Mouse (Mus musculus) forebrain, embryonic 12.5 days (tissue): Measurements from ENCODE around the gene Dnajb1. TPM values are rescaled to one million over a fixed set of nuclear protein-coding genes. Genes with fewer than 3 reads are reported as not detected.

ENCODE experiments used
- ATAC-seq: fragments of 200-750 bp; cut with Nextera tagmentation; 2 replicates; pipeline ENCODE4 v1.8.0; 2017; ENCODE audit warnings: moderate TSS enrichment; ENCODE audit not compliant: low FRiP score
- H3K27ac ChIP-seq: fragments of 300-500 bp; sonication (generic); 2 replicates; pipeline ENCODE4 v1.5.1; 2016; ENCODE audit warnings: mild to moderate bottlenecking
- H3K27me3 ChIP-seq: fragments of 300-500 bp; sonication (generic); 2 replicates; pipeline ENCODE4 v1.6.1; 2016; ENCODE audit warnings: mild to moderate bottlenecking
- H3K36me3 ChIP-seq: fragments of 300-500 bp; sonication (generic); replicated peaks from 2 replicates; pipeline ENCODE4 v1.6.1; 2016; ENCODE audit warnings: mild to moderate bottlenecking
- H3K4me1 ChIP-seq: fragments of 300-500 bp; sonication (generic); 2 replicates; pipeline ENCODE4 v1.6.1; 2016
- H3K4me2 ChIP-seq: fragments of 300-500 bp; sonication (generic); 2 replicates; pipeline ENCODE4 v1.6.1; 2016; ENCODE audit warnings: mild to moderate bottlenecking, moderate library complexity
- H3K4me3 ChIP-seq: fragments of 300-500 bp; sonication (generic); replicated peaks from 2 replicates; pipeline ENCODE4 v1.5.1; 2016; ENCODE audit warnings: mild to moderate bottlenecking
- H3K9ac ChIP-seq: fragments of 300-500 bp; sonication (generic); 2 replicates; pipeline ENCODE4 v1.6.1; 2016; ENCODE audit warnings: mild to moderate bottlenecking
- H3K9me3 ChIP-seq: fragments of 300-500 bp; sonication (generic); 2 replicates; pipeline ENCODE4 v1.6.1; 2016
- WGBS: fragments of 180-500 bp; shearing (Covaris S2); methylation state at CpG from one replicate; pipeline ENCODE4 v1.1.7; 2016; 5-methylcytosine and 5-hydroxymethylcytosine counted together
- polyA plus RNA-seq: library from polyadenylated mRNA; unstranded; fragments of >200 nt; fragmentation: Nextera tagmentation; extraction: Ambion mirVana; gene quantifications from 2 replicates; pipeline ENCODE4 v1.2.1, GENCODE M21; 2016

Dnajb1 gene
- polyA plus RNA-seq, 1 experiment from 2014 or later, result 63.0 TPM

DNA sequence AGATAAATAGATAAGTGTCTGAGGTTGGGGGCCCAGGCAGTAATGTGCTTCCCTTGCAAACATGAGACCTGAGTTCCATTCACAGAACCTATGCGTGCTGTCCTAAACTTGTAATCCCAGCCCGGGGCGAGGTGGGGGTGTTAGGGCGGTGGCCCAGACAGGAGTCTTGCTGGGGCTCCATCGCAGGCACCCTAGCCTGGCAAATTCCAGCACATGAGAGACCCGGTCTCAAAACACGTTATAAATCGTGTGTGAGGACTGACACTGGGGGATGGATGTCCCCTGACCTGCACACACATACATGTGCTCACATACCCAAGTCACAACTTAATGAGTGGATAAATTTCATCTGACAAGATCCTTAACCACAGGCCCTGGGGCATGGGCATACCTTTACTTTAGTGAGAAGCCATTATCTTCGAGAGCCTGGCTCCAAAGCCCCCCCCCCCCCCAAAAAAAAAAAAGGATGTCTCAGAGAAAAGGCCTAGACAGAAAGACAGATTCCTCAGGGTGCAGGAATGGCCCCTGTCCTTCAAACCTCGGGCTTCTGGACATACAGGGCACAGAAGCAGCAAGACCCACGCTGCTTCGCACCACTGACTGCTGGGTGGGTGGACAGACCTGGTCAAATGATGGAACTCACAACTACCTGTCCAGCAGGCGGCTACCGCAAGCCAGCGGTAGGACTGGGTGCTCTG is 13.8 kb downstream of the Dnajb1 start:
- H3K4me1 ChIP-seq, result peaks cover 4% of the 10 kb centered on the region; the same call in 1 of the 2 replicates
- H3K4me2 ChIP-seq, result peak overlapping the region; percentile 78
- no peaks in the 10 kb centered on the region for H3K36me3 ChIP-seq
- WGBS, result 62% methylated on average over 15 of the region's 15 CpGs
- ATAC-seq, result peak; percentile 66; the same call in 1 of the 2 replicates
- H3K27ac ChIP-seq, result no peak overlapping the region
- H3K9me3 ChIP-seq, result no peaks in the 10 kb centered on the region
- no peaks in the 10 kb centered on the region for H3K27me3 ChIP-seq
- H3K4me3 ChIP-seq, result peak overlapping the region; percentile 43
- H3K9ac ChIP-seq, result peak overlapping the region; percentile 58

GRCm38 (mm10) chr8:83622389-83622989 is 14.5 kb downstream of the Dnajb1 start:
- Histone ChIP-seq H3K4me2 (peak overlapping the region; percentile 78), H3K36me3 (no peaks in the 10 kb centered on the region), H3K27me3 (no peaks in the 10 kb centered on the region), H3K9me3 (no peaks in the 10 kb centered on the region), H3K27ac (no peak overlapping the region), H3K9ac (peak overlapping the region; percentile 58), H3K4me3 (peak overlapping the region; percentile 43), H3K4me1 (peaks cover 4% of the 10 kb centered on the region; the same call in 1 of the 2 replicates)
- ATAC-seq, result peak; percentile 94
- whole genome bisulfite sequencing, result 10% methylated on average over 23 of the region's 23 CpGs

DNA sequence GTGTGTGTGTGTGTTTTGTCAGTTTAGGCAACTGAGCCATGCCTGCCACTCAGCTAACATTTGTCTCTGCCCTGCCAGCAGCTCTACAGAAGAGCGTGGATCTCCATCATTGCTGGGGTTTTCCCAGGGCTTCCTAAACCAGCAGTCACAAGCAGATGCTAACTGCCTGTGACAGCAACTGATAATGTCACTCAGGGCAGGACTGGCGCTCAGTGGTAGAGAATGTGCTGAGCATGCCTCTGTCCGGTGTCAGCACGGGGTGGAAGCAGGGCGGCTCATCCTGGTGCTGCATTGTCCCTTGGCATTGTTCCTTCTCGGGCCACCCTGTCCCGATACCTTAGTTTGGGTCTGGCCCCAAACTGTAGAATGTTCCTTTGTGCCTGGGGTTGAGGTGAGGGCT is 15.6 kb downstream of the Dnajb1 start:
- H3K9ac ChIP-seq, result no peak overlapping the region
- WGBS, result 92% methylated on average over 7 of the region's 7 CpGs
- H3K4me1 ChIP-seq, result peaks cover 4% of the 10 kb centered on the region; the same call in 1 of the 2 replicates
- no peaks in the 10 kb centered on the region for H3K27me3 ChIP-seq
- ATAC-seq, result no peak
- H3K27ac ChIP-seq, result no peak overlapping the region
- H3K4me2 ChIP-seq, result no peak overlapping the region
- H3K9me3 ChIP-seq, result no peaks in the 10 kb centered on the region
- H3K4me3 ChIP-seq, result no peak overlapping the region
- H3K36me3 ChIP-seq, result no peaks in the 10 kb centered on the region

DNA sequence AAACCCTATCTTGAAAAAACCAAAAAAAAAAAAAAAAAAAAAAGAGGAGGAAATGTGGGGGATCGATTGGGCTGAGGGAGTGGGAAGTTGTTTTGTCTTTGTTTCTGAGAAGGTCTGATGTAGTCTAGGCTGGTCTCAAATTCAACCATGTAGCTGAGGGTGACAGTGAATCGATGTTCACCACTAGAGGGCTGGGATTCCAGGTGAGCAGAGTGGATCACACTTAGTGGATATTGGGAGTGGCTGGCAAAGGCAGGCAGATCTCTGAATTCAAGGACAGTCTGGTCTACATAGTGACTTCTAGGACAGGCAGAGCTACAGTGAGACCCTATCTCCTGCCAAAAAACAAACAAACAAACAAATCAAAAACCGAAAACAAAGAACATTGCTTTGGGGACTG is 16.7 kb downstream of the Dnajb1 start:
- no peak for ATAC-seq
- peaks cover 4% of the 10 kb centered on the region; the same call in 1 of the 2 replicates for H3K4me1 ChIP-seq
- no peak overlapping the region for H3K4me3 ChIP-seq
- 37% methylated on average over 3 of the region's 3 CpGs for WGBS
- H3K27me3 ChIP-seq, result no peaks in the 10 kb centered on the region
- no peak overlapping the region for H3K4me2 ChIP-seq
- H3K27ac ChIP-seq, result no peak overlapping the region
- H3K9ac ChIP-seq, result no peak overlapping the region
- no peaks in the 10 kb centered on the region for H3K9me3 ChIP-seq
- no peaks in the 10 kb centered on the region for H3K36me3 ChIP-seq

- no peak for ATAC-seq
- H3K4me3 ChIP-seq, result no peak overlapping the region
- 90% methylated on average over 6 of the region's 6 CpGs for WGBS
- no peak overlapping the region for H3K9ac ChIP-seq
- H3K36me3 ChIP-seq, result no peaks in the 10 kb centered on the region
- no peaks in the 10 kb centered on the region for H3K27me3 ChIP-seq
- no peak overlapping the region for H3K27ac ChIP-seq
- H3K9me3 ChIP-seq, result no peaks in the 10 kb centered on the region
- no peak overlapping the region for H3K4me2 ChIP-seq
- peaks cover 4% of the 10 kb centered on the region; the same call in 1 of the 2 replicates for H3K4me1 ChIP-seq
These were observed 17.8 kb downstream of the Dnajb1 start for GRCm38 (mm10) chr8:83625676-83626299.

DNA sequence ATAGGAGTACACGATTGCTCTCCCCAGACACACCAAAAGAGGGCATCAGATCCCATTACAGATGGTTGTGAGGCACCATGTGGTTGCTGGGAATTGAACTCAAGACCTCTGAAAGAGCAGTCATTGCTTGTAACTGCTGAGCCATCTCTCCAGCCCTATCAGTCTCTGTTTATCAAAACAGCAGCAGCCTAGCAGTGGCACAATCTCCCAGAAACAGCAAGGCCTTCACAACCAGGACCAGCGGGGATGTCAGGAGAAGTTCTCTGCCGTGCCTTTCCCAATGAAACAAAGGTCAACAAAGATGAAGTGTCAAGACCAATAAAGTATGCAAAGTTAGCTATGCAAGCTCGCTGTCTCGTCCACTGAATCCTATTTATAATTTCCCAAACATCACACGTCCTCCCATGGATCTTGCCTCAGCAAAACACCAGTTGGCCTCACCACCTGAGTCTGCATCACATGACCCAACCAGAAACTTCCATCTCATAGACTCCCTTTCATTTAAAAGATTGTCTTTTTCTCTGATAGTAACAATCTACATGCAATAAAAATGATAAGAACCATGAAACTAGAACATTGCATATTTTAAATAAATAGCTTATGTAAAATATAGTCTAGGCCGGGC is 24.2 kb downstream of the Dnajb1 start:
- Histone ChIP-seq H3K9ac (no peak overlapping the region), H3K9me3 (peaks cover 5% of the 10 kb centered on the region), H3K27ac (no peak overlapping the region), H3K4me2 (no peak overlapping the region), H3K4me1 (no peaks in the 10 kb centered on the region), H3K4me3 (no peak overlapping the region), H3K36me3 (no peaks in the 10 kb centered on the region), H3K27me3 (peaks cover 4% of the 10 kb centered on the region; the same call in 1 of the 2 replicates)
- ATAC-seq, result no peak
- WGBS, result 82% methylated on average over 7 of the region's 7 CpGs

DNA sequence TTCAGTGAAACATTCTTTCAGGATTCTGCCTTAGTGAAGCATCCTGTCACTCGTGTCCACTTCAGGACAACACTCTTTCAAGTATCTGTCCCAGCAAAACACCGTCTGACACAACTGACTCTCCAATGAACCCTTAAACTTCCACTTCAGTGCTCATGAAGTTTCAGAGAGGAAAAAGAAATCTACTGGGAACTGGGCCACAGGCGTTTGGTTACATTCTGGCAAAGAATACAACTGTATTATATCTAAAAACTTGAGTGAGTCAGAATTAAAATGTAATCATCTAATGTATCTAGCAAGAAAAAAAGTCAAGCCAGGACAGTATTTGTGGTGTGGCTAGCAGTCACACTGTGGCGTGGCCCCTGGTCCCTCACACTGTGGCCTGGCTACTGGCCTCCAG is 30.9 kb downstream of the Dnajb1 start:
- 77% methylated on average over 4 of the region's 4 CpGs for WGBS
- H3K4me2 ChIP-seq, result no peak overlapping the region
- H3K27ac ChIP-seq, result no peak overlapping the region
- H3K36me3 ChIP-seq, result no peaks in the 10 kb centered on the region
- H3K4me3 ChIP-seq, result no peak overlapping the region
- H3K9me3 ChIP-seq, result peaks cover 5% of the 10 kb centered on the region
- no peak for ATAC-seq
- peaks cover 4% of the 10 kb centered on the region; the same call in 1 of the 2 replicates for H3K27me3 ChIP-seq
- no peaks in the 10 kb centered on the region for H3K4me1 ChIP-seq
- no peak overlapping the region for H3K9ac ChIP-seq

- no peaks in the 10 kb centered on the region for H3K36me3 ChIP-seq
- no peak for ATAC-seq
- WGBS, result 74% methylated on average over 5 of the region's 5 CpGs
These were observed 31.7 kb downstream of the Dnajb1 start for GRCm38 (mm10) chr8:83639649-83640048.

GRCm38 (mm10) chr8:83647511-83647910 is 39.5 kb downstream of the Dnajb1 start:
- Histone ChIP-seq H3K4me1 (peaks cover 3% of the 10 kb centered on the region; the same call in 1 of the 2 replicates), H3K27me3 (no peaks in the 10 kb centered on the region), H3K36me3 (no peaks in the 10 kb centered on the region), H3K27ac (no peak overlapping the region), H3K9me3 (0 out of 2 replicates have a peak, but pooled peaks cover 2% of the 10 kb centered on the region), H3K4me3 (no peak overlapping the region), H3K9ac (no peak overlapping the region), H3K4me2 (no peak overlapping the region)
- 94% methylated on average over 11 of the region's 11 CpGs for WGBS
- ATAC-seq, result no peak

More at GRCm38 (mm10) chr8:83639649-83640048, 31.7 kb downstream of the Dnajb1 start:
- no peak overlapping the region for H3K27ac ChIP-seq
- peaks cover 4% of the 10 kb centered on the region; the same call in 1 of the 2 replicates for H3K27me3 ChIP-seq
- no peaks in the 10 kb centered on the region for H3K4me1 ChIP-seq
- no peak overlapping the region for H3K4me2 ChIP-seq
- peaks cover 5% of the 10 kb centered on the region for H3K9me3 ChIP-seq
- H3K9ac ChIP-seq, result no peak overlapping the region
- no peak overlapping the region for H3K4me3 ChIP-seq

DNA sequence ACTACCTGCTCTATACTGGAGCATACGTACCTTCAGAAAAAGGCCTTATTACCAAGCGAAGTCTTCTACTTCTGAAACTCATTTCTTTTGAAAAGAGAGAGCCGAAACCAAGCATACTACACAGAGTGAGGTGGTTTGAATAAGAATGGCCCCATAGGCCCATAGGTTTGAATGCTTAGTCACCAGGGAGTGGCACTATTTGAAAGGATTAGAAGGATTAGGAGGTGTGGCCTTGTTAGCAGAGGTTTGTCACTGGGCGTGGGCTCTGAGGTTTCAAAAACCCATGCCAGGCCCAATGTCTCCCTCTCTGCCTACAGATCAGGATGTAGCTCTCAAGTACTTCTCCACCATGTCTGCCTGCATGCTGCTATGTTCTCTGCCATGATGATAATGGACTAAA is 40.0 kb downstream of the Dnajb1 start:
- H3K4me2 ChIP-seq, result no peak overlapping the region
- no peak overlapping the region for H3K27ac ChIP-seq
- H3K4me3 ChIP-seq, result no peak overlapping the region
- no peak overlapping the region for H3K9ac ChIP-seq
- no peak for ATAC-seq
- H3K9me3 ChIP-seq, result 0 out of 2 replicates have a peak, but pooled peaks cover 2% of the 10 kb centered on the region
- WGBS, result 86% methylated on average over 4 of the region's 4 CpGs
- H3K4me1 ChIP-seq, result peaks cover 5% of the 10 kb centered on the region
- H3K36me3 ChIP-seq, result no peaks in the 10 kb centered on the region
- no peaks in the 10 kb centered on the region for H3K27me3 ChIP-seq

- Histone ChIP-seq H3K27me3 (no peaks in the 10 kb centered on the region), H3K4me1 (peaks cover 18% of the 10 kb centered on the region), H3K9me3 (0 out of 2 replicates have a peak, but pooled peaks cover 2% of the 10 kb centered on the region), H3K4me2 (no peak overlapping the region), H3K9ac (no peak overlapping the region), H3K27ac (no peak overlapping the region), H3K4me3 (no peak overlapping the region), H3K36me3 (no peaks in the 10 kb centered on the region)
- WGBS, result 92% methylated on average over 6 of the region's 6 CpGs
- ATAC-seq, result no peak
These were observed 41.7 kb downstream of the Dnajb1 start for GRCm38 (mm10) chr8:83649699-83650098.
